ENCODE assay signal across 11 mouse cellular contexts in the genomic region with DNA sequence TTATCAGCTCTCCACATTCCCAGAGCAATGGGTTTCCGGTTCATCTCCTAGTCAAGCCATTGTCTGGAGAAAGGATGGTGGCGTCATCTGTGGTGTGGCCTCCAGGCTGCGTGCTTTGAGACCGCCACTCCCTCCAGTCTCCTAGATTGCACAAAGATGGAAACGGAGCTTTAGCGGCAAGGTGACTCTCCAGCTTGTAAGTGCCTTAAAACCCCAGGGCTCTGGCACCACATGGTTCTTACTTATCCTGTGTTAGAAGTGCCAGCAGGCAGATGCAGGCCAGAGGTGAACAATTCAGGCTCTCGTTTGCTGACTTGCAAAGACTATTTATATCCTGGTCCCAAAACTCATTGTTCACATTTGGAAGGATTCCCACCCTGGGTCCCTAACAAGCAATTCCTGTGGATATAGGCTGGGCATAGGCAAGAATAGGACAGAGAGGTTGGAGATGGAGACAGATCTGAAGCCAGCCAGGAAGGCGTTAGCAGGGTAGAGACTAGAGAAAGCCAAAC. TPM values are rescaled to one million over a fixed set of nuclear protein-coding genes. Genes with fewer than 3 reads are reported as not detected.
DNase-seq lines count a peak whose midpoint lies in the region; ATAC-seq and TF ChIP-seq lines count a peak whose summit lies in the region.
"Had no signal": no experiment of that assay in that cellular context is flagged by ENCODE, and none has a peak within 500 bp of the region (broad histone marks: within the 10 kb centered on the region; RNA-seq: fewer than 3 reads in every experiment).

No protein-coding gene starts in this region.

- no peak for DNase-seq in cerebellum, adult 2 months
- DNase-seq in cerebellum, adult 18-20 months: no peak
- no peak for DNase-seq in liver, adult 2 months (ENCODE audit: extremely low read depth, low read depth, low spot score)
- no peak for DNase-seq in liver
- DNase-seq in thymus, postnatal 36 days: no peak
- no peak for DNase-seq in yolk sac, embryonic 10.5 days (ENCODE audit: low spot score)
- DNase-seq: gastrocnemius, postnatal 10 days had no signal

- no peaks in the 10 kb centered on the region for H3K79me2 ChIP-seq in liver, adult 2 months (ENCODE audit: control insufficient read depth, insufficient read depth, low read length)

- ATAC-seq in intestine, embryonic 15.5 days: peak; percentile 68; the same call in 1 of the 2 replicates
- ATAC-seq in stomach, embryonic 16.5 days (ENCODE audit: insufficient read depth, low FRiP score): peak; percentile 45; the same call in 1 of the 2 replicates

- no peaks in the 10 kb centered on the region for H3K27me3 ChIP-seq in cerebellum, adult 2 months (ENCODE audit: control insufficient read depth, insufficient read depth, low read length)
- no peaks in the 10 kb centered on the region for H3K27me3 ChIP-seq in liver, adult 2 months (ENCODE audit: control insufficient read depth, insufficient read depth, low read length)
- no peaks in the 10 kb centered on the region for H3K27me3 ChIP-seq in intestine, embryonic 15.5 days (replicated peaks)
- H3K27me3 ChIP-seq in stomach, embryonic 16.5 days (ENCODE audit: control insufficient read depth, insufficient read depth, low read length): no peaks in the 10 kb centered on the region
- H3K27me3 ChIP-seq: embryonic facial prominence, embryonic 15.5 days; limb, embryonic 15.5 days had no signal

- 0 out of 2 replicates have a peak, but pooled peaks have one; percentile 2 for TF ChIP-seq CTCF in cerebellum, adult 2 months (IDR thresholded peaks at IDR 0.05; ENCODE audit: borderline replicate concordance, insufficient read depth, low read depth, low read length)
- TF ChIP-seq CTCF in liver, adult 2 months (IDR thresholded peaks at IDR 0.05; ENCODE audit: low read depth, low read length): no peak

- no peak for TF ChIP-seq POLR2A in cerebellum, adult 2 months (IDR thresholded peaks at IDR 0.05; ENCODE audit: borderline replicate concordance, insufficient read depth, low read length)
- no peak for TF ChIP-seq POLR2A in liver, adult 2 months (IDR thresholded peaks at IDR 0.05; ENCODE audit: extremely low read depth, insufficient read depth, low read length)

- H3K36me3 ChIP-seq in liver, adult 2 months (ENCODE audit: control insufficient read depth, insufficient read depth, low read length): peaks cover 9% of the 10 kb centered on the region; the same call in 1 of the 2 replicates
- peaks cover 15% of the 10 kb centered on the region for H3K36me3 ChIP-seq in intestine, embryonic 15.5 days
- 0 out of 2 replicates have a peak, but pooled peaks cover 12% of the 10 kb centered on the region for H3K36me3 ChIP-seq in stomach, embryonic 16.5 days (ENCODE audit: control insufficient read depth, insufficient read depth, low read length)

- H3K9me3 ChIP-seq in intestine, embryonic 15.5 days: no peaks in the 10 kb centered on the region
- no peaks in the 10 kb centered on the region for H3K9me3 ChIP-seq in stomach, embryonic 16.5 days (replicated peaks; ENCODE audit: control insufficient read depth, low read length)
- H3K9me3 ChIP-seq: embryonic facial prominence, embryonic 15.5 days; limb, embryonic 15.5 days had no signal

- 52% methylated on average over 8 of the region's 8 CpGs for WGBS in cerebellum, adult 2 months
- 66% methylated on average over 8 of the region's 8 CpGs for WGBS in liver, adult 2 months
- WGBS in intestine, embryonic 15.5 days: 60% methylated on average over 8 of the region's 8 CpGs
- WGBS in stomach, embryonic 16.5 days: 60% methylated on average over 8 of the region's 8 CpGs

- H3K27ac ChIP-seq in cerebellum, adult 2 months (ENCODE audit: insufficient read depth, low read length): no peak overlapping the region
- peak overlapping the region; percentile 48 for H3K27ac ChIP-seq in liver, adult 2 months (replicated peaks; ENCODE audit: insufficient read depth, low read depth, low read length)
- no peak overlapping the region for H3K27ac ChIP-seq in intestine, embryonic 15.5 days
- H3K27ac ChIP-seq in stomach, embryonic 16.5 days (ENCODE audit: low read length): peak overlapping the region; percentile 52
- H3K27ac ChIP-seq: embryonic facial prominence, embryonic 15.5 days; limb, embryonic 15.5 days had no signal

- H3K4me3 ChIP-seq in cerebellum, adult 2 months (replicated peaks; ENCODE audit: insufficient read depth, low read depth, low read length): no peak overlapping the region
- no peak overlapping the region for H3K4me3 ChIP-seq in liver, adult 2 months (ENCODE audit: insufficient read depth, low read depth, low read length)
- no peak overlapping the region for H3K4me3 ChIP-seq in intestine, embryonic 15.5 days (replicated peaks)
- H3K4me3 ChIP-seq in stomach, embryonic 16.5 days (replicated peaks; ENCODE audit: low read length): no peak overlapping the region
- H3K4me3 ChIP-seq: embryonic facial prominence, embryonic 15.5 days; limb, embryonic 15.5 days had no signal

- no peak overlapping the region for H3K9ac ChIP-seq in liver, adult 2 months (ENCODE audit: low read depth, low read length)
- H3K9ac ChIP-seq in intestine, embryonic 15.5 days: no peak overlapping the region
- H3K9ac ChIP-seq in stomach, embryonic 16.5 days (ENCODE audit: low read length): no peak overlapping the region
- H3K9ac ChIP-seq: embryonic facial prominence, embryonic 15.5 days; limb, embryonic 15.5 days had no signal

- H3K4me2 ChIP-seq in intestine, embryonic 15.5 days (replicated peaks): no peak overlapping the region
- no peak overlapping the region for H3K4me2 ChIP-seq in stomach, embryonic 16.5 days (ENCODE audit: low read depth, low read length)
- H3K4me2 ChIP-seq: embryonic facial prominence, embryonic 15.5 days; limb, embryonic 15.5 days had no signal

- H3K4me1 ChIP-seq in cerebellum, adult 2 months (ENCODE audit: control insufficient read depth, insufficient read depth, low read length): peaks cover 3% of the 10 kb centered on the region; the same call in 1 of the 2 replicates
- H3K4me1 ChIP-seq in liver, adult 2 months (ENCODE audit: control insufficient read depth, insufficient read depth, low read length): peaks cover 21% of the 10 kb centered on the region
- H3K4me1 ChIP-seq in intestine, embryonic 15.5 days (replicated peaks): no peaks in the 10 kb centered on the region
- peaks cover 10% of the 10 kb centered on the region for H3K4me1 ChIP-seq in stomach, embryonic 16.5 days (ENCODE audit: control insufficient read depth, insufficient read depth, low read length)
- H3K4me1 ChIP-seq: limb, embryonic 15.5 days had no signal

RNA-seq across cellular contexts. Expression of gene Anp32a, which starts 40.4 kb away (rescaled TPM):
- polyA plus RNA-seq in cerebellum, adult 2 months (2012; rRNA removed): 421 and 445 TPM in 2 replicates
- total RNA-seq in liver, adult 2 months (2014; rRNA removed): 78.8 and 96.2 TPM in 2 replicates
- 27.3 and 32.2 TPM in 2 replicates for polyA plus RNA-seq in liver, adult 2 months (2012; rRNA removed)
- polyA plus RNA-seq in intestine, embryonic 15.5 days (2015; fragmentation: Nextera tagmentation; extraction: Ambion mirVana): 149 and 165 TPM in 2 replicates
- polyA plus RNA-seq in stomach, embryonic 16.5 days (2015; fragmentation: Nextera tagmentation; extraction: Ambion mirVana): 117 and 125 TPM in 2 replicates

Comparison
In these comparisons a context has a peak if more than half of its experiments do, and no peak if none do; other contexts are left out.
1. H3K27ac ChIP-seq: peak in liver, adult 2 months (single experiment) and stomach, embryonic 16.5 days (single experiment); none in cerebellum, adult 2 months (single experiment) and intestine, embryonic 15.5 days (single experiment).